Mouse (Mus musculus): ENCODE measurements around the gene Mlip. TPM values are rescaled to one million over a fixed set of nuclear protein-coding genes. Genes with fewer than 3 reads are reported as not detected.
"Not testable (repeated sequence)": the region's sequence is repeated elsewhere in the genome, so short reads cannot be mapped to it uniquely, and the experiment has no call there.

Gene Mlip
- polyA plus RNA-seq, 1 experiment from 2014 or later: 0.29 TPM

- Histone ChIP-seq H3K27ac (replicated peaks) (no peak overlapping the region), H3K4me1 (no peaks in the 10 kb centered on the region), H3K9me3 (no peaks in the 10 kb centered on the region), H3K27me3 (replicated peaks; ENCODE audit: low read depth, poor library complexity, severe bottlenecking) (no peaks in the 10 kb centered on the region), H3K4me3 (no peak overlapping the region), H3K36me3 (replicated peaks) (no peaks in the 10 kb centered on the region)
- no peak for DNase-seq (ENCODE audit: low spot score)
- 80% methylated on average over 4 of the region's 4 CpGs for WGBS
Measured at GRCm38 (mm10) chr9:77160277-77160926, 192.4 kb downstream of the Mlip start.

GRCm38 (mm10) chr9:77148518-77149257 is 204.1 kb downstream of the Mlip start:
- Histone ChIP-seq H3K36me3 (replicated peaks) (no peaks in the 10 kb centered on the region), H3K27ac (replicated peaks) (no peak overlapping the region), H3K27me3 (replicated peaks; ENCODE audit: low read depth, poor library complexity, severe bottlenecking) (no peaks in the 10 kb centered on the region), H3K9me3 (no peaks in the 10 kb centered on the region), H3K4me1 (no peaks in the 10 kb centered on the region), H3K4me3 (no peak overlapping the region)
- DNase-seq (ENCODE audit: low spot score): no peak
- 93% methylated on average over 3 of the region's 3 CpGs for WGBS

- H3K9me3 ChIP-seq: no peaks in the 10 kb centered on the region
- DNase-seq (ENCODE audit: low spot score): no peak
- no peak overlapping the region for H3K27ac ChIP-seq (replicated peaks)
- no peaks in the 10 kb centered on the region for H3K4me1 ChIP-seq
- 84% methylated on average over 1 of the region's 1 CpGs for whole genome bisulfite sequencing
- no peak overlapping the region for H3K4me3 ChIP-seq
- H3K36me3 ChIP-seq (replicated peaks): no peaks in the 10 kb centered on the region
- H3K27me3 ChIP-seq (replicated peaks; ENCODE audit: low read depth, poor library complexity, severe bottlenecking): no peaks in the 10 kb centered on the region; the same call in 1 of the 2 replicates
Measured at GRCm38 (mm10) chr9:77119735-77120134, 233.0 kb downstream of the Mlip start.

GRCm38 (mm10) chr9:77096886-77097285 is 255.9 kb downstream of the Mlip start:
- Histone ChIP-seq H3K36me3 (replicated peaks) (no peaks in the 10 kb centered on the region), H3K27me3 (replicated peaks; ENCODE audit: low read depth, poor library complexity, severe bottlenecking) (no peaks in the 10 kb centered on the region), H3K4me3 (no peak overlapping the region), H3K4me1 (no peaks in the 10 kb centered on the region), H3K9me3 (no peaks in the 10 kb centered on the region), H3K27ac (replicated peaks) (no peak overlapping the region)
- 88% methylated on average over 1 of the region's 1 CpGs for WGBS
- DNase-seq (ENCODE audit: low spot score): no peak

DNA sequence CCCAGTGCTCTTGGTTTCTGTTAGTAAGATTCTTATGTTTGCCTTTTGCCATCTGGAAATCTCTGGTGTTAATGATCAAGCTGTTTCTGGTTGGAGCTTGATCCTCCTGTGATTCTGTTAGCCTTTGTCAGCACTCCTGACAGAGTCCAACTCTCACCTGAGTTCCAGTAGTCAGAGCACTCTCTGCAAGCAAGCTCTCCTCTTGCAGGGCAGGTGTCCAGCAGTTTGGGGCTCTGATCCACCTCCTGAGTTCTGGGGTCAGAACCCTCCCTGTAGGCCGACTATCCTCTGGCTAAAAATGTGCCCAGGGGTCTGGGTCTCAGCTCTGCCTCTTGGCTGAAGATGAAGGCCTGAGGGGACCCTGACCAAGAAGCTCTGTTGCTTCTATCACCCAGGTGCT is 269.5 kb downstream of the Mlip start:
- not testable (repeated sequence) for DNase-seq (ENCODE audit: low spot score); H3K27me3 ChIP-seq (replicated peaks; ENCODE audit: low read depth, poor library complexity, severe bottlenecking); H3K4me1 ChIP-seq; H3K27ac ChIP-seq (replicated peaks); H3K4me3 ChIP-seq; H3K9me3 ChIP-seq; H3K36me3 ChIP-seq (replicated peaks)
- WGBS: 76% methylated on average over 1 of the region's 1 CpGs

GRCm38 (mm10) chr9:77071676-77072075 is 281.1 kb downstream of the Mlip start:
- H3K27me3 ChIP-seq (replicated peaks; ENCODE audit: low read depth, poor library complexity, severe bottlenecking): no peaks in the 10 kb centered on the region
- no peak overlapping the region for H3K4me3 ChIP-seq
- no peak overlapping the region for H3K27ac ChIP-seq (replicated peaks)
- 82% methylated on average over 2 of the region's 2 CpGs for WGBS
- no peaks in the 10 kb centered on the region for H3K9me3 ChIP-seq
- no peaks in the 10 kb centered on the region for H3K4me1 ChIP-seq
- no peaks in the 10 kb centered on the region for H3K36me3 ChIP-seq (replicated peaks)
- DNase-seq (ENCODE audit: low spot score): no peak

GRCm38 (mm10) chr9:77056611-77057010 is 296.2 kb downstream of the Mlip start:
- 90% methylated on average over 4 of the region's 4 CpGs for WGBS
- Histone ChIP-seq H3K4me3 (no peak overlapping the region), H3K36me3 (replicated peaks) (no peaks in the 10 kb centered on the region), H3K9me3 (no peaks in the 10 kb centered on the region), H3K27ac (replicated peaks) (no peak overlapping the region), H3K27me3 (replicated peaks; ENCODE audit: low read depth, poor library complexity, severe bottlenecking) (no peaks in the 10 kb centered on the region), H3K4me1 (no peaks in the 10 kb centered on the region)
- DNase-seq (ENCODE audit: low spot score): no peak

DNA sequence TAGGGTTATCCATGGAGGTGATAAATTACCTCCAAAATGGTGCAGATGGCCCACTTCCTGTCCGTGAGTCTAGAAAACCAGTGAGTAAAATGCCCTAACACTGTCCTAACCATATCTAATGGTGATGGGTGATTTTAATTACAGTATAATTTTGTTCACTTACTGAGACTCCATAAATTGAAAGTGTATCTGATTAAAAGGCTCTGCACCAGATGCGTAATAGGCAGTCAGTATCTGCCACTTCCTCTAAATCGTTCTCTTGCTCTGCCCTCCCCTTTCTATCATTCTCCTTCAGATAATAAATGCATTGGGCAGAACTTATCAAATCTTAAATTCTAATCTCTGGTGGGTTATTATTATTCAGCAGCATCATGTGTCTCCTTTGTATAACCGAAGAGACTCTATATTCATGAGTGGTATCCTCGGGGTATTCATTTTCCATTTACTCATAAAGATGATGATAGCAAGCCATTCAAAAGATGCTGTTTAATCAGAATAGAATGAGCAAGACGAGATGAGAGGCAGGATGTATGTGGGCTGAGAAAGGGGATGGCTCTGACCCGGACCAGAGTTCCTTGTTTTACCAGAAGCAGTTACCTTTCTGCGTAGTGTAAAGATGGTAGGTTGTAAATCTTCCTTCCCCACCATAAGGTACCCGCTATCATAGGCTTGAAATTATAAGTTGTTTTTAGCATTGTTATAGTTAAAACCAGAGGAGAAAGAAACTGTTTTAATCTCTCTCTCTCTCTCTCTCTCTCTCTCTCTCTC is 298.2 kb downstream of the Mlip start:
- DNase-seq (ENCODE audit: low spot score): no peak
- H3K9me3 ChIP-seq: no peaks in the 10 kb centered on the region
- H3K36me3 ChIP-seq (replicated peaks): no peaks in the 10 kb centered on the region
- H3K4me1 ChIP-seq: no peaks in the 10 kb centered on the region
- no peaks in the 10 kb centered on the region for H3K27me3 ChIP-seq (replicated peaks; ENCODE audit: low read depth, poor library complexity, severe bottlenecking)
- 86% methylated on average over 9 of the region's 9 CpGs for WGBS
- no peak overlapping the region for H3K4me3 ChIP-seq
- no peak overlapping the region for H3K27ac ChIP-seq (replicated peaks)

Other genes starting within 250 kb of the Mlip start
- gene Lrrc1, start 191.9 kb upstream of the Mlip start, polyA plus RNA-seq (2016; fragmentation: Nextera tagmentation; extraction: Ambion mirVana): 8.4 and 8.7 TPM in 2 replicates